Mouse (Mus musculus) brown adipose tissue, adult 24 weeks (tissue): ENCODE measurements at regions not wholly inside any gene's neighbourhood (a gene's known extent, or its start where the extent isn't known, plus 50 kb on each side); places are given as distances from the start of the nearest gene placed in this dataset.

Experiments
- H3K27ac ChIP-seq: fragments of 200-500 bp; replicated peaks from 2 replicates; pipeline ENCODE4 v1.5.1; 2012; ENCODE audit warnings: low read depth, mild to moderate bottlenecking, low read length
- H3K4me1 ChIP-seq: fragments of 200-500 bp; 2 replicates; pipeline ENCODE4 v1.6.1; 2012; ENCODE audit warnings: low read length, mixed read lengths; ENCODE audit not compliant: control insufficient read depth, insufficient read depth, insufficient read length
- H3K4me3 ChIP-seq: fragments of 200-500 bp; 2 replicates; pipeline ENCODE4 v1.5.1; 2012; ENCODE audit warnings: low read depth, mild to moderate bottlenecking, low read length, moderate library complexity; ENCODE audit not compliant: insufficient read depth

GRCm38 (mm10) chr14:74205011-74205410 lies 435.6 kb upstream of the Htr2a start:
- Histone ChIP-seq H3K4me1 (no peaks in the 10 kb centered on the region), H3K27ac (no peak overlapping the region)

GRCm38 (mm10) chr14:74217914-74218446 lies 422.7 kb upstream of the Htr2a start:
- Histone ChIP-seq H3K4me3 (no peak overlapping the region), H3K27ac (no peak overlapping the region), H3K4me1 (no peaks in the 10 kb centered on the region)

More at GRCm38 (mm10) chr14:74205011-74205410, 435.6 kb upstream of the Htr2a start:
- H3K4me3 ChIP-seq = no peak overlapping the region

GRCm38 (mm10) chr14:74219761-74220160 lies 420.9 kb upstream of the Htr2a start:
- Histone ChIP-seq H3K27ac (no peak overlapping the region), H3K4me1 (no peaks in the 10 kb centered on the region), H3K4me3 (no peak overlapping the region)

GRCm38 (mm10) chr14:74222093-74222492 lies 418.5 kb upstream of the Htr2a start:
- no peaks in the 10 kb centered on the region for H3K4me1 ChIP-seq

GRCm38 (mm10) chr14:74229560-74230187 lies 411.0 kb upstream of the Htr2a start:
- no peaks in the 10 kb centered on the region for H3K4me1 ChIP-seq
- no peak overlapping the region for H3K4me3 ChIP-seq
- H3K27ac ChIP-seq = no peak overlapping the region

More at GRCm38 (mm10) chr14:74222093-74222492, 418.5 kb upstream of the Htr2a start:
- no peak overlapping the region for H3K4me3 ChIP-seq
- H3K27ac ChIP-seq = no peak overlapping the region

GRCm38 (mm10) chr14:74240212-74240611 lies 400.4 kb upstream of the Htr2a start:
- Histone ChIP-seq H3K4me1 (0 out of 2 replicates have a peak, but pooled peaks cover 2% of the 10 kb centered on the region), H3K4me3 (no peak overlapping the region), H3K27ac (no peak overlapping the region)

GRCm38 (mm10) chr14:74249263-74249878 lies 391.3 kb upstream of the Htr2a start:
- Histone ChIP-seq H3K27ac (no peak overlapping the region), H3K4me3 (no peak overlapping the region), H3K4me1 (no peaks in the 10 kb centered on the region)

- no peak overlapping the region for H3K27ac ChIP-seq
- no peaks in the 10 kb centered on the region for H3K4me1 ChIP-seq
- H3K4me3 ChIP-seq = no peak overlapping the region
Observed at GRCm38 (mm10) chr14:74250021-74250420, 390.6 kb upstream of the Htr2a start.

GRCm38 (mm10) chr14:74252189-74253145 lies 388.2 kb upstream of the Htr2a start:
- Histone ChIP-seq H3K4me3 (no peak overlapping the region), H3K4me1 (no peaks in the 10 kb centered on the region), H3K27ac (no peak overlapping the region)

- Histone ChIP-seq H3K4me3 (no peak overlapping the region), H3K4me1 (no peaks in the 10 kb centered on the region), H3K27ac (no peak overlapping the region)
Observed at GRCm38 (mm10) chr14:74255000-74255399, 385.6 kb upstream of the Htr2a start.

- H3K27ac ChIP-seq = no peak overlapping the region
- no peaks in the 10 kb centered on the region for H3K4me1 ChIP-seq
- H3K4me3 ChIP-seq = no peak overlapping the region
Observed at GRCm38 (mm10) chr14:74259437-74259836, 381.2 kb upstream of the Htr2a start.

GRCm38 (mm10) chr14:74267086-74267485 lies 373.6 kb upstream of the Htr2a start:
- Histone ChIP-seq H3K4me1 (no peaks in the 10 kb centered on the region), H3K27ac (no peak overlapping the region), H3K4me3 (no peak overlapping the region)

GRCm38 (mm10) chr14:74294560-74294959 lies 346.1 kb upstream of the Htr2a start:
- Histone ChIP-seq H3K4me1 (no peaks in the 10 kb centered on the region), H3K27ac (no peak overlapping the region), H3K4me3 (no peak overlapping the region)

- H3K4me3 ChIP-seq = no peak overlapping the region
- no peaks in the 10 kb centered on the region for H3K4me1 ChIP-seq
- H3K27ac ChIP-seq = no peak overlapping the region
Observed at GRCm38 (mm10) chr14:74304483-74304882, 336.2 kb upstream of the Htr2a start.

GRCm38 (mm10) chr14:74306717-74307307 lies 333.8 kb upstream of the Htr2a start:
- no peaks in the 10 kb centered on the region for H3K4me1 ChIP-seq
- H3K27ac ChIP-seq = no peak overlapping the region
- no peak overlapping the region for H3K4me3 ChIP-seq
